ENCODE assay signal across 12 mouse cellular contexts in the genomic region with DNA sequence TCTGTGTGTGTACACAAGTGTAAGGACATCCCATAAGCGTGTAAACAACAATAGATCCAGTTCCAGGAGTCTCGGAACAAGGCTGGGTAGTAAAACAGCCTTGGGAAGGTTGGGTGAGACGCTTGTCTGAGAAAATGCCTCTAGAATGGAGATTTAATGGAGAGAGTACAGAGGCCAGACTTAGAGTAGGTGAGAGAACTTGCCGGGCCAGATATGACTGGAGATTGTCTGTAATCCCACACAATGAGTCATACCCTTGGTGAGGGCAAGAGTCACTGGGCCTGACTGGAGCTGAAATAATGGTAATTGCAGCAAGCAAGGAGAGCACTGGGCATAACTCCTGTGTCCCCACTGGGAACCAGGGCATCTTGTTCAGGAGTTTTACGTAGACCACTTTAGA. TPM values are rescaled to one million over a fixed set of nuclear protein-coding genes. Genes with fewer than 3 reads are reported as not detected.
DNase-seq lines count a peak whose midpoint lies in the region; ATAC-seq and TF ChIP-seq lines count a peak whose summit lies in the region.
"Had no signal": no experiment of that assay in that cellular context is flagged by ENCODE, and none has a peak within 500 bp of the region (broad histone marks: within the 10 kb centered on the region; RNA-seq: fewer than 3 reads in every experiment).

No protein-coding gene starts in this region.

- no peak for DNase-seq in gastrocnemius, adult 2 months
- DNase-seq in gastrocnemius, postnatal 36 days = no peak
- DNase-seq in neural tube, embryonic 11.5 days (ENCODE audit: low spot score) = no peak
- DNase-seq in neural tube, embryonic 10.5 days (ENCODE audit: extremely low spot score, low spot score) = no peak
- DNase-seq in large intestine, adult 2 months (ENCODE audit: low read depth, low spot score) = peak; percentile 65
- DNase-seq in right cerebral cortex, adult 18-20 months = no peak

- H3K27me3 ChIP-seq in neural tube, embryonic 11.5 days (ENCODE audit: control insufficient read depth, insufficient read depth, low read length) = no peaks in the 10 kb centered on the region
- no peaks in the 10 kb centered on the region for H3K27me3 ChIP-seq in small intestine, adult 2 months (ENCODE audit: control insufficient read depth, insufficient read depth, low read length)

- TF ChIP-seq CTCF in gastrocnemius, adult 2 months (IDR thresholded peaks at IDR 0.05) = no peak
- no peak for TF ChIP-seq CTCF in small intestine, adult 2 months (IDR thresholded peaks at IDR 0.05; ENCODE audit: extremely low read depth, insufficient read length, insufficient replicate concordance, low read depth, low read length)

- ATAC-seq in neural tube, embryonic 11.5 days (ENCODE audit: insufficient read depth, low FRiP score, low TSS enrichment) = no peak
- no peak for ATAC-seq in erythroid progenitor cell, adult 5-6 weeks (replicated peaks; ENCODE audit: low FRiP score, poor library complexity, severe bottlenecking)

- 0 out of 2 replicates have a peak, but pooled peaks cover 7% of the 10 kb centered on the region for H3K4me1 ChIP-seq in neural tube, embryonic 11.5 days (ENCODE audit: control insufficient read depth, insufficient read depth, low read length)
- H3K4me1 ChIP-seq in small intestine, adult 2 months (ENCODE audit: control insufficient read depth, insufficient read depth, insufficient read length, low read length) = peaks cover 12% of the 10 kb centered on the region; the same call in 1 of the 2 replicates

- H3K27ac ChIP-seq in gastrocnemius, adult 2 months = no peak overlapping the region
- no peak overlapping the region for H3K27ac ChIP-seq in neural tube, embryonic 11.5 days (ENCODE audit: low read depth, low read length)
- H3K27ac ChIP-seq in small intestine, adult 2 months (ENCODE audit: insufficient read depth, low read depth, low read length) = peak overlapping the region; percentile 32; the same call in 1 of the 2 replicates

- H3K9me3 ChIP-seq in neural tube, embryonic 11.5 days (ENCODE audit: control insufficient read depth, low read length) = no peaks in the 10 kb centered on the region

- intact Hi-C loops in gastrocnemius, adult 2 months (cut with DNase I) = loop anchor here (5.0 kb wide), 1 partner anchor 34 kb away; no protein-coding TSS in a partner anchor
- intact Hi-C loops in gastrocnemius, postnatal 36 days (cut with DNase I) = loop anchor here (5.0 kb wide), 1 partner anchor 34 kb away; no protein-coding TSS in a partner anchor

- no peak for TF ChIP-seq POLR2A in small intestine, adult 2 months (IDR thresholded peaks at IDR 0.05; ENCODE audit: low read depth, low read length)

- H3K4me3 ChIP-seq in gastrocnemius, adult 2 months = peak overlapping the region; percentile 7; the same call in 1 of the 2 replicates
- H3K4me3 ChIP-seq in neural tube, embryonic 11.5 days (ENCODE audit: low read depth, low read length) = no peak overlapping the region
- H3K4me3 ChIP-seq in small intestine, adult 2 months (ENCODE audit: low read depth, low read length) = no peak overlapping the region

- 83% methylated on average over 5 of the region's 5 CpGs for WGBS in neural tube, embryonic 11.5 days
- WGBS in large intestine, adult 2 months = 26% methylated on average over 5 of the region's 5 CpGs
- 32% methylated on average over 5 of the region's 5 CpGs for WGBS in small intestine, adult 2 months

- no peak overlapping the region for H3K9ac ChIP-seq in neural tube, embryonic 11.5 days (ENCODE audit: low read length)

- H3K36me3 ChIP-seq in neural tube, embryonic 11.5 days (ENCODE audit: control insufficient read depth, insufficient read depth, low read length) = no peaks in the 10 kb centered on the region
- no peaks in the 10 kb centered on the region for H3K36me3 ChIP-seq in small intestine, adult 2 months (ENCODE audit: control insufficient read depth, insufficient read depth, low read length)

- peak overlapping the region; percentile 4; the same call in 1 of the 2 replicates for H3K4me2 ChIP-seq in neural tube, embryonic 11.5 days (ENCODE audit: low read depth)

RNA-seq across cellular contexts. Expression of a gene that starts 2.2 kb away (rescaled TPM):
- 1 to 10 TPM; 2.5 to 4.2 TPM for total RNA-seq in gastrocnemius, adult 2 months (2021)
- 1 to 10 TPM; 4.1 to 4.4 TPM for total RNA-seq in gastrocnemius, postnatal 36 days (2021)
- polyA plus RNA-seq in neural tube, embryonic 11.5 days (2014; fragmentation: Nextera tagmentation; extraction: Ambion mirVana) = 18.0 and 21.0 TPM in 2 replicates
- 9.2 and 19.8 TPM in 2 replicates for polyA plus RNA-seq in large intestine, adult 2 months (2012; rRNA removed)
- polyA plus RNA-seq in small intestine, adult 2 months (2012; rRNA removed) = 11.0 and 24.3 TPM in 2 replicates
- total RNA-seq in erythroid progenitor cell, adult 5-6 weeks (2015; ENCODE audit: low replicate concordance) = 33.5 and 56.6 TPM in 2 replicates
- total RNA-seq in erythroid progenitor cell, adult 5-6 weeks (2017; ENCODE audit: low replicate concordance) = 44.0 and 54.7 TPM in 2 replicates

RNA-seq across cellular contexts. Expression of a gene that starts 37.1 kb away (rescaled TPM):
- total RNA-seq in gastrocnemius, adult 2 months (2021) = not detected
- not detected for total RNA-seq in gastrocnemius, postnatal 36 days (2021)
- not detected in 2 replicates for polyA plus RNA-seq in neural tube, embryonic 11.5 days (2014; fragmentation: Nextera tagmentation; extraction: Ambion mirVana)
- not detected in 2 replicates for polyA plus RNA-seq in large intestine, adult 2 months (2012; rRNA removed)
- 0.08 TPM in 1 of 2 replicates, not detected in the other for polyA plus RNA-seq in small intestine, adult 2 months (2012; rRNA removed)
- total RNA-seq in erythroid progenitor cell, adult 5-6 weeks (2015; ENCODE audit: low replicate concordance) = not detected in 2 replicates
- not detected in 2 replicates for total RNA-seq in erythroid progenitor cell, adult 5-6 weeks (2017; ENCODE audit: low replicate concordance)
- total RNA-seq: CH12.LX; left cerebral cortex, adult 8-10 months had no signal
- polyA plus RNA-seq: brain, embryonic 14.5 days; thymus, postnatal 0 days had no signal

Comparison
In these comparisons a context has a peak if more than half of its experiments do, and no peak if none do; other contexts are left out.
1. RNA of a gene that starts 2.2 kb away (total RNA-seq): 33.5 to 56.6 TPM in erythroid progenitor cell, adult 5-6 weeks; 4.1 to 4.4 TPM in gastrocnemius, postnatal 36 days and 2.5 to 4.2 TPM in gastrocnemius, adult 2 months; every median in the first group is over 4 times any median in the second.